Mouse (Mus musculus): Measurements from ENCODE around the gene Shisal1. TPM values are rescaled to one million over a fixed set of nuclear protein-coding genes. Genes with fewer than 3 reads are reported as not detected.
A peak's percentile ranks its signal among the peaks of the same experiment; 100 is the strongest.

The Shisal1 gene
- polyA plus RNA-seq, 1 experiment from 2014 or later, result 0.40 TPM

GRCm38 (mm10) chr15:84351915-84352844, 94.7 kb downstream of the Shisal1 start:
- Histone ChIP-seq H3K36me3 (no peaks in the 10 kb centered on the region), H3K4me3 (no peak overlapping the region), H3K27ac (peak overlapping the region; percentile 17; the same call in 1 of the 2 replicates), H3K27me3 (ENCODE audit: insufficient read depth, poor library complexity, severe bottlenecking) (no peaks in the 10 kb centered on the region), H3K4me1 (peaks cover 22% of the 10 kb centered on the region), H3K9me3 (no peaks in the 10 kb centered on the region; the same call in 1 of the 2 replicates)
- 55% methylated on average over 21 of the region's 21 CpGs for WGBS
- DNase-seq (ENCODE audit: low spot score), result no peak

GRCm38 (mm10) chr15:84351342-84351741, 95.6 kb downstream of the Shisal1 start:
- H3K27ac ChIP-seq, result no peak overlapping the region
- H3K9me3 ChIP-seq, result no peaks in the 10 kb centered on the region; the same call in 1 of the 2 replicates
- WGBS, result 84% methylated on average over 7 of the region's 7 CpGs

GRCm38 (mm10) chr15:84349915-84350738, 96.8 kb downstream of the Shisal1 start:
- H3K27ac ChIP-seq, result peak overlapping the region; percentile 10; the same call in 1 of the 2 replicates
- no peak overlapping the region for H3K4me3 ChIP-seq
- no peaks in the 10 kb centered on the region for H3K27me3 ChIP-seq (ENCODE audit: insufficient read depth, poor library complexity, severe bottlenecking)
- H3K9me3 ChIP-seq, result no peaks in the 10 kb centered on the region; the same call in 1 of the 2 replicates
- no peaks in the 10 kb centered on the region for H3K36me3 ChIP-seq
- WGBS, result 63% methylated on average over 14 of the region's 14 CpGs
- peaks cover 22% of the 10 kb centered on the region for H3K4me1 ChIP-seq
- DNase-seq (ENCODE audit: low spot score), result no peak

More at GRCm38 (mm10) chr15:84351342-84351741, 95.6 kb downstream of the Shisal1 start:
- DNase-seq (ENCODE audit: low spot score), result no peak
- Histone ChIP-seq H3K4me1 (peaks cover 22% of the 10 kb centered on the region), H3K36me3 (no peaks in the 10 kb centered on the region), H3K4me3 (no peak overlapping the region), H3K27me3 (ENCODE audit: insufficient read depth, poor library complexity, severe bottlenecking) (no peaks in the 10 kb centered on the region)

GRCm38 (mm10) chr15:84348769-84349168, 98.1 kb downstream of the Shisal1 start:
- H3K27me3 ChIP-seq (ENCODE audit: insufficient read depth, poor library complexity, severe bottlenecking), result no peaks in the 10 kb centered on the region
- WGBS, result 83% methylated on average over 4 of the region's 4 CpGs

GRCm38 (mm10) chr15:84340926-84341325, 106.0 kb downstream of the Shisal1 start:
- Histone ChIP-seq H3K9me3 (no peaks in the 10 kb centered on the region), H3K4me3 (no peak overlapping the region), H3K4me1 (0 out of 2 replicates have a peak, but pooled peaks cover 4% of the 10 kb centered on the region), H3K27me3 (ENCODE audit: insufficient read depth, poor library complexity, severe bottlenecking) (peaks cover 18% of the 10 kb centered on the region; the same call in 1 of the 2 replicates), H3K27ac (no peak overlapping the region), H3K36me3 (no peaks in the 10 kb centered on the region)
- DNase-seq (ENCODE audit: low spot score), result no peak
- WGBS, result 55% methylated on average over 2 of the region's 2 CpGs

More at GRCm38 (mm10) chr15:84348769-84349168, 98.1 kb downstream of the Shisal1 start:
- no peak for DNase-seq (ENCODE audit: low spot score)
- Histone ChIP-seq H3K36me3 (no peaks in the 10 kb centered on the region), H3K27ac (no peak overlapping the region), H3K9me3 (no peaks in the 10 kb centered on the region; the same call in 1 of the 2 replicates), H3K4me1 (peaks cover 26% of the 10 kb centered on the region), H3K4me3 (no peak overlapping the region)

- Histone ChIP-seq H3K9me3 (no peaks in the 10 kb centered on the region), H3K4me1 (no peaks in the 10 kb centered on the region), H3K27ac (no peak overlapping the region), H3K36me3 (no peaks in the 10 kb centered on the region), H3K4me3 (no peak overlapping the region), H3K27me3 (ENCODE audit: insufficient read depth, poor library complexity, severe bottlenecking) (peaks cover 15% of the 10 kb centered on the region; the same call in 1 of the 2 replicates)
- WGBS, result 69% methylated on average over 5 of the region's 5 CpGs
- no peak for DNase-seq (ENCODE audit: low spot score)
These were observed 109.3 kb downstream of the Shisal1 start for GRCm38 (mm10) chr15:84337599-84337998.

GRCm38 (mm10) chr15:84336281-84336817, 110.5 kb downstream of the Shisal1 start:
- H3K4me1 ChIP-seq, result no peaks in the 10 kb centered on the region
- no peak overlapping the region for H3K4me3 ChIP-seq
- no peaks in the 10 kb centered on the region for H3K9me3 ChIP-seq
- H3K27me3 ChIP-seq (ENCODE audit: insufficient read depth, poor library complexity, severe bottlenecking), result 0 out of 2 replicates have a peak, but pooled peaks cover 5% of the 10 kb centered on the region
- no peaks in the 10 kb centered on the region for H3K36me3 ChIP-seq
- no peak for DNase-seq (ENCODE audit: low spot score)
- H3K27ac ChIP-seq, result no peak overlapping the region
- 65% methylated on average over 12 of the region's 12 CpGs for WGBS

GRCm38 (mm10) chr15:84331066-84331612, 115.8 kb downstream of the Shisal1 start:
- 78% methylated on average over 4 of the region's 4 CpGs for WGBS
- Histone ChIP-seq H3K9me3 (no peaks in the 10 kb centered on the region), H3K36me3 (no peaks in the 10 kb centered on the region), H3K27me3 (ENCODE audit: insufficient read depth, poor library complexity, severe bottlenecking) (peaks cover 5% of the 10 kb centered on the region; the same call in 1 of the 2 replicates), H3K4me3 (no peak overlapping the region), H3K4me1 (peaks cover 13% of the 10 kb centered on the region), H3K27ac (no peak overlapping the region)
- no peak for DNase-seq (ENCODE audit: low spot score)

- WGBS, result 81% methylated on average over 8 of the region's 8 CpGs
- Histone ChIP-seq H3K9me3 (no peaks in the 10 kb centered on the region), H3K27ac (no peak overlapping the region), H3K27me3 (ENCODE audit: insufficient read depth, poor library complexity, severe bottlenecking) (peaks cover 14% of the 10 kb centered on the region; the same call in 1 of the 2 replicates), H3K4me3 (no peak overlapping the region), H3K36me3 (no peaks in the 10 kb centered on the region), H3K4me1 (peaks cover 24% of the 10 kb centered on the region)
- no peak for DNase-seq (ENCODE audit: low spot score)
These were observed 117.0 kb downstream of the Shisal1 start for GRCm38 (mm10) chr15:84329940-84330339.

Other genes starting within 250 kb of the Shisal1 start
- gene Parvb, start 215.1 kb downstream of the Shisal1 start, polyA plus RNA-seq (2016; fragmentation: Nextera tagmentation; extraction: Ambion mirVana), result 12.8 and 17.6 TPM in 2 replicates
- 0.43 and 1.0 TPM in 2 replicates for gene Parvg, start 123.1 kb downstream of the Shisal1 start, polyA plus RNA-seq (2016; fragmentation: Nextera tagmentation; extraction: Ambion mirVana)
- 13.1 and 14.9 TPM in 2 replicates for gene Rtl6, start 110.7 kb upstream of the Shisal1 start, polyA plus RNA-seq (2016; fragmentation: Nextera tagmentation; extraction: Ambion mirVana)
- 30.6 and 33.1 TPM in 2 replicates for gene Prr5, start 222.5 kb upstream of the Shisal1 start, polyA plus RNA-seq (2016; fragmentation: Nextera tagmentation; extraction: Ambion mirVana)

Measured in heart, embryonic 10.5 days (tissue).